Comparison of ENCODE assay signal across 8 mouse cellular contexts in the genomic region with DNA sequence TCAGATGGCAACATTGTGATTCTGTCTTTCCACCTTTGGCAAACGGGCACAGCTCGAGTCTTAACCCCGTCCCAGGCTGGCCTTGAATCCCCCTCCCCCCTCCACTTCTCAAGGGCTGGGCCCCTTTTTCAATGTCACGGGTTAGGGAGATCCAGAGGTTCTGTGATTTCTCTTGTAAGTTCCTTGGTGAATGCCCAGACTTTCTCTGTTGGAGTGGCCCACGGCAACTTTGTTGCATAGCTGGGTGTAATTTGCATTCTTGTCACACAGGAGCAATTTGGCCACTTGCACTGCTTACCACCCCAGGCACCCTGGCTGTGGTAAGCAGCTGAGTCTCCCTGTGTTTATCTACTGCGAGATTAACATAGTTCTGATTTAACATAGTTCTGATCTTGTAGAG. TPM values are rescaled to one million over a fixed set of nuclear protein-coding genes. Genes with fewer than 3 reads are reported as not detected.
DNase-seq lines count a peak whose midpoint lies in the region; ATAC-seq and TF ChIP-seq lines count a peak whose summit lies in the region.

No protein-coding gene starts in this region.

- no peaks in the 10 kb centered on the region for H3K9me3 ChIP-seq in heart, embryonic 15.5 days (replicated peaks)
- H3K9me3 ChIP-seq in neural tube, embryonic 12.5 days = no peaks in the 10 kb centered on the region

- peaks cover 18% of the 10 kb centered on the region for H3K4me1 ChIP-seq in heart, embryonic 15.5 days (replicated peaks)
- peaks cover 4% of the 10 kb centered on the region for H3K4me1 ChIP-seq in embryonic fibroblast, embryonic 13.5 days (ENCODE audit: control insufficient read depth, insufficient read depth, low read length)
- peaks cover 20% of the 10 kb centered on the region for H3K4me1 ChIP-seq in neural tube, embryonic 12.5 days

- no peak for ATAC-seq in heart, embryonic 15.5 days (replicated peaks; ENCODE audit: insufficient number of reproducible peaks, insufficient read depth, low FRiP score, low read depth)
- peak; percentile 31; the same call in 1 of the 2 replicates for ATAC-seq in neural tube, embryonic 12.5 days (ENCODE audit: low FRiP score, low read depth)
- no peak for ATAC-seq in frontal cortex, adult (ENCODE audit: low TSS enrichment)

- H3K9ac ChIP-seq in heart, embryonic 15.5 days = 0 out of 2 replicates have a peak overlapping the region, but pooled peaks have one; percentile 4
- no peak overlapping the region for H3K9ac ChIP-seq in neural tube, embryonic 12.5 days

- no peak for TF ChIP-seq POLR2A in embryonic fibroblast, embryonic 13.5 days (IDR thresholded peaks at IDR 0.05; ENCODE audit: low read depth, low read length)

- peak overlapping the region; percentile 3; the same call in 1 of the 2 replicates for H3K4me2 ChIP-seq in heart, embryonic 15.5 days
- H3K4me2 ChIP-seq in neural tube, embryonic 12.5 days (replicated peaks) = peak overlapping the region; percentile 71

- WGBS in heart, embryonic 15.5 days = 28% methylated on average over 6 of the region's 6 CpGs
- 7% methylated on average over 6 of the region's 6 CpGs for WGBS in neural tube, embryonic 12.5 days

- no peak overlapping the region; the same call in 1 of the 2 replicates for H3K27ac ChIP-seq in heart, embryonic 15.5 days
- H3K27ac ChIP-seq in embryonic fibroblast, embryonic 13.5 days (ENCODE audit: insufficient read depth, low read length) = no peak overlapping the region
- H3K27ac ChIP-seq in neural tube, embryonic 12.5 days = no peak overlapping the region

- TF ChIP-seq CTCF in embryonic fibroblast, embryonic 13.5 days (IDR thresholded peaks at IDR 0.05; ENCODE audit: borderline replicate concordance, insufficient read depth, low read length) = no peak

- no peaks in the 10 kb centered on the region for H3K27me3 ChIP-seq in heart, embryonic 15.5 days
- H3K27me3 ChIP-seq in neural tube, embryonic 12.5 days (replicated peaks) = no peaks in the 10 kb centered on the region

- 0 out of 2 replicates have a peak overlapping the region, but pooled peaks have one; percentile 7 for H3K4me3 ChIP-seq in heart, embryonic 15.5 days
- H3K4me3 ChIP-seq in embryonic fibroblast, embryonic 13.5 days (ENCODE audit: insufficient read depth, low read length) = peak overlapping the region; percentile 21
- H3K4me3 ChIP-seq in neural tube, embryonic 12.5 days = peak overlapping the region; percentile 14; the same call in 1 of the 2 replicates

- peaks cover 7% of the 10 kb centered on the region; the same call in 1 of the 2 replicates for H3K36me3 ChIP-seq in heart, embryonic 15.5 days
- peaks cover 11% of the 10 kb centered on the region for H3K36me3 ChIP-seq in neural tube, embryonic 12.5 days

- no peak for DNase-seq in heart, adult 9 months (ENCODE audit: low spot score in 2 of 2)
- DNase-seq in kidney, adult 9 months = peak; percentile 72
- no peak for DNase-seq in c-Kit-positive CD71-positive TER-119-positive erythroid progenitor cells, embryonic 14.5 days (ENCODE audit: low spot score)
- no peak for DNase-seq in cerebellum, postnatal 14 days

RNA-seq across cellular contexts. Expression of gene Arhgef18, which starts 1.8 kb away (rescaled TPM):
- 4.1 and 6.0 TPM in 2 replicates for polyA plus RNA-seq in heart, embryonic 15.5 days (2015; fragmentation: Nextera tagmentation; extraction: Ambion mirVana)
- 19.8 and 21.2 TPM in 2 replicates for polyA plus RNA-seq in embryonic fibroblast, embryonic 13.5 days (2011; ENCODE audit: insufficient read length, low read depth, missing spikeins)
- polyA plus RNA-seq in neural tube, embryonic 12.5 days (2016; fragmentation: Nextera tagmentation; extraction: Ambion mirVana) = 12.1 and 13.4 TPM in 2 replicates

RNA-seq across cellular contexts. Expression of gene A430078G23Rik, which starts 41.4 kb away (rescaled TPM):
- 0.10 and 1.1 TPM in 2 replicates for polyA plus RNA-seq in heart, embryonic 15.5 days (2015; fragmentation: Nextera tagmentation; extraction: Ambion mirVana)
- polyA plus RNA-seq in embryonic fibroblast, embryonic 13.5 days (2011; ENCODE audit: insufficient read length, low read depth, missing spikeins) = not detected in 2 replicates
- polyA plus RNA-seq in neural tube, embryonic 12.5 days (2016; fragmentation: Nextera tagmentation; extraction: Ambion mirVana) = 0.13 TPM in 1 of 2 replicates, not detected in the other
